Mouse (Mus musculus) thymus, adult 2 months (tissue): ENCODE measurements at regions not wholly inside any gene's neighbourhood (a gene's known extent, or its start where the extent isn't known, plus 50 kb on each side); places are given as distances from the start of the nearest gene placed in this dataset.

Source experiments
- CTCF ChIP-seq: fragments of 200-500 bp; IDR thresholded peaks from 2 replicates; pipeline ENCODE4 v1.5.1; 2012; ENCODE audit warnings: mild to moderate bottlenecking, control low read depth, low read length, moderate library complexity, borderline replicate concordance; ENCODE audit not compliant: control insufficient read depth, poor library complexity, insufficient read depth; ENCODE audit errors: extremely low read depth
- POLR2A ChIP-seq: fragments of 200-500 bp; IDR thresholded peaks from 2 replicates; pipeline ENCODE4 v1.6.1; 2012; ENCODE audit warnings: mild to moderate bottlenecking, low read length, control low read depth, moderate library complexity; ENCODE audit not compliant: control insufficient read depth, poor library complexity, insufficient read depth; ENCODE audit errors: extremely low read depth

DNA sequence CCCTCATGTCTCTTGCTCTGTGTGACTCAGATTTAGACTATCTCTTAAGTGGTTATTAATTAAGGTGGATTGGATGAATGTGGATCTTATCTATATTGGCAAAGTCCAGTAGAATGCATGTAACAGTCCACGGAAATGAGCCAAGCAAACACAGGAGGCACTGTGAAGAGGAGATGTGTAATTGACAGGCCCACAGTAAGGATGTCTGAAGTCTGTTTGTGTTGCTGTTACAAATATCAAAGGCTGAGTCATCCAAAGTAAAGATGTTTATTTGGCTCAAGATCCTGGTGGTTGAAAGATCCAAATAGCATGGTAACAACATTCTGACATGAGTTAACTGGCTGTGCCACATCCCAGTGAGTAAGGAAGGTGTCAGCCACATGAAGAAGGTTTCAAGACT lies 99.6 kb downstream of the Cxcl12 start:
- TF ChIP-seq CTCF (no peak), POLR2A (no peak)
